Mouse (Mus musculus) layer of hippocampus, adult 9-10 months (tissue): ENCODE measurements around the gene H2afv.
A peak's percentile ranks its signal among the peaks of the same experiment; 100 is the strongest.
"Not testable (repeated sequence)": the region's sequence is repeated elsewhere in the genome, so short reads cannot be mapped to it uniquely, and the experiment has no call there.

Experiments
- DNase-seq: peaks from one replicate; pipeline ENCODE4 v3.0.0; 2022; ENCODE audit warnings: low spot score

Gene H2afv

GRCm38 (mm10) chr11:6468541-6468940 lies 24.3 kb upstream of the H2afv start:
- no peak for DNase-seq

GRCm38 (mm10) chr11:6465122-6465521 lies 20.9 kb upstream of the H2afv start:
- DNase-seq: no peak

- no peak for DNase-seq
Measured at GRCm38 (mm10) chr11:6463159-6463837, 19.1 kb upstream of the H2afv start.

- DNase-seq: no peak
Measured at GRCm38 (mm10) chr11:6456083-6456482, 11.8 kb upstream of the H2afv start.

- DNase-seq: not testable (repeated sequence)
Measured at GRCm38 (mm10) chr11:6448155-6448554, 3.9 kb upstream of the H2afv start.

- no peak for DNase-seq
Measured at GRCm38 (mm10) chr11:6447493-6447892, 3.2 kb upstream of the H2afv start.

- no peak for DNase-seq
Measured at GRCm38 (mm10) chr11:6445951-6446350, 1.7 kb upstream of the H2afv start.

GRCm38 (mm10) chr11:6445441-6445840 lies 1.2 kb upstream of the H2afv start:
- DNase-seq: no peak

- DNase-seq: no peak
Measured at GRCm38 (mm10) chr11:6443727-6444076, 541 bp downstream of the H2afv start.

- DNase-seq: no peak
Measured at GRCm38 (mm10) chr11:6443102-6443501, 1.1 kb downstream of the H2afv start.

GRCm38 (mm10) chr11:6442566-6442965 lies 1.7 kb downstream of the H2afv start:
- no peak for DNase-seq

GRCm38 (mm10) chr11:6440171-6440570 lies 4.1 kb downstream of the H2afv start:
- DNase-seq: no peak

- DNase-seq: no peak
Measured at GRCm38 (mm10) chr11:6437667-6438066, 6.6 kb downstream of the H2afv start.

GRCm38 (mm10) chr11:6436442-6436841 lies 7.8 kb downstream of the H2afv start:
- no peak for DNase-seq

GRCm38 (mm10) chr11:6430186-6430585 lies 14.1 kb downstream of the H2afv start:
- DNase-seq: no peak

- DNase-seq: no peak
Measured at GRCm38 (mm10) chr11:6420722-6421350, 23.4 kb downstream of the H2afv start.

GRCm38 (mm10) chr11:6420283-6420703 lies 23.9 kb downstream of the H2afv start:
- no peak for DNase-seq

- DNase-seq: not testable (repeated sequence)
Measured at GRCm38 (mm10) chr11:6419156-6419555, 25.1 kb downstream of the H2afv start.

GRCm38 (mm10) chr11:6418751-6419150 lies 25.5 kb downstream of the H2afv start:
- DNase-seq: no peak

GRCm38 (mm10) chr11:6417490-6417889 lies 26.8 kb downstream of the H2afv start:
- no peak for DNase-seq

GRCm38 (mm10) chr11:6417069-6417468 lies 27.2 kb downstream of the H2afv start:
- DNase-seq: no peak

GRCm38 (mm10) chr11:6416405-6417034 lies 27.7 kb downstream of the H2afv start:
- peak; percentile 42 for DNase-seq
